Mouse (Mus musculus) embryonic facial prominence, embryonic 12.5 days (tissue): ENCODE data around the gene Wdfy4. TPM values are rescaled to one million over a fixed set of nuclear protein-coding genes. Genes with fewer than 3 reads are reported as not detected.

Experiments used
- ATAC-seq: fragments of 200-750 bp; cut with Nextera tagmentation; 2 replicates; pipeline ENCODE4 v1.8.0; 2017; ENCODE audit not compliant: insufficient number of reproducible peaks, insufficient read depth, low FRiP score, low TSS enrichment
- H3K27ac ChIP-seq: fragments of 300-500 bp; sonication (generic); 2 replicates; pipeline ENCODE4 v1.5.1; 2016; ENCODE audit warnings: mild to moderate bottlenecking
- H3K27me3 ChIP-seq: fragments of 300-500 bp; sonication (generic); 2 replicates; pipeline ENCODE4 v1.6.1; 2016; ENCODE audit warnings: mild to moderate bottlenecking, moderate library complexity
- H3K36me3 ChIP-seq: fragments of 300-500 bp; sonication (generic); 2 replicates; pipeline ENCODE4 v1.6.1; 2016; ENCODE audit warnings: mild to moderate bottlenecking
- H3K4me1 ChIP-seq: fragments of 300-500 bp; sonication (generic); 2 replicates; pipeline ENCODE4 v1.6.1; 2016
- H3K4me2 ChIP-seq: fragments of 300-500 bp; sonication (generic); replicated peaks from 2 replicates; pipeline ENCODE4 v1.6.1; 2016; ENCODE audit warnings: mild to moderate bottlenecking, moderate library complexity
- H3K4me3 ChIP-seq: fragments of 300-500 bp; sonication (generic); 2 replicates; pipeline ENCODE4 v1.5.1; 2016; ENCODE audit warnings: mild to moderate bottlenecking
- H3K9ac ChIP-seq: fragments of 300-500 bp; sonication (generic); 2 replicates; pipeline ENCODE4 v1.6.1; 2016; ENCODE audit warnings: mild to moderate bottlenecking, moderate library complexity
- H3K9me3 ChIP-seq: fragments of 300-500 bp; sonication (generic); 2 replicates; pipeline ENCODE4 v1.6.1; 2016; ENCODE audit warnings: mild to moderate bottlenecking, moderate library complexity
- WGBS: fragments of 180-500 bp; shearing (Covaris S2); methylation state at CpG from one replicate; pipeline ENCODE4 v1.1.7; 2016; 5-methylcytosine and 5-hydroxymethylcytosine counted together
- polyA plus RNA-seq: library from polyadenylated mRNA; unstranded; fragments of >200 nt; fragmentation: Nextera tagmentation; extraction: Ambion mirVana; gene quantifications from 2 replicates; pipeline ENCODE4 v1.2.1, GENCODE M21; 2016

The Wdfy4 gene
- polyA plus RNA-seq, 1 experiment from 2014 or later: 0.22 TPM

DNA sequence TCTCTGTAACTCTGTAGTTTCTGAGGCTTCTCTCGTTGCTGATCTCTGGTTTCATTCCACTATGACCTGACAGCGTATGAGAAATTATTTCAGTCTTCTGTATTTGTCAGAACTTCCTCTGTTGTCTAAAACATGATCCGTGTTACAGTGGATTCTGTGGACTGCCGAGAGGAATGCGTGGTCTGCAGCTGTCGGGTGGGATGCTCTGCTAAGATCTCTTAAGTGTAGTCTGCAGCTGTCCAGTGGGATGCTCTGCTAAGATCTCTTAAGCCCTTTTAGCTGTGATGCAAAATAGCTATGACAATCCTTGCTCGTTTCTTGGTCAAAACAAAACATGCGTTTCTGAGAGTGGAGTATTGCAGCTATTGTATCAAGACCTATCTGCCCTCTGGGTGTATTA, 25.5 kb upstream of the Wdfy4 start:
- Histone ChIP-seq H3K4me1 (peaks cover 4% of the 10 kb centered on the region; the same call in 1 of the 2 replicates), H3K27ac (no peak overlapping the region), H3K36me3 (no peaks in the 10 kb centered on the region), H3K27me3 (peaks cover 29% of the 10 kb centered on the region), H3K9ac (no peak overlapping the region), H3K4me3 (no peak overlapping the region), H3K9me3 (no peaks in the 10 kb centered on the region), H3K4me2 (no peak overlapping the region)
- 67% methylated on average over 8 of the region's 8 CpGs for WGBS
- ATAC-seq: no peak

DNA sequence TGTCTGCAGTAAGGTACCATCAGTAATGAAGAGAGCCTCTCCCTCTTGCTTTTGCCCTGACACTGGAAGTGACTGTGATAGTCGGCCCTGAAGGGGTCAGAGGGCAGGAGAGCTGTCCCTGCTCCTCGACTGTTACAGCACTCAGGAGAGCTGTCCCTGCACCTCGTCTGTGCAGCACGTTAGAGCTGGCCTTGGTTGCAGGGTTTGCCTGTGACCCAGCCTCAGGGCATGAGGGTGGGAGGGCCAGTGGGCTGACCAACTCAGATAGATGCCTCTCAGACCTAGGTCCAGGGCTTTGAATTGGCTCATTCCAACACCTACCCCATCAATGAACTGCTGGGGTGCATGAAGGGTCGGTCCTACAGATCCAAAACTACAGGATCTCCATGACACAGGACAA, 23.0 kb upstream of the Wdfy4 start:
- Histone ChIP-seq H3K4me2 (no peak overlapping the region), H3K4me1 (no peaks in the 10 kb centered on the region), H3K27me3 (peaks cover 10% of the 10 kb centered on the region; the same call in 1 of the 2 replicates), H3K9me3 (no peaks in the 10 kb centered on the region), H3K36me3 (no peaks in the 10 kb centered on the region), H3K27ac (no peak overlapping the region), H3K4me3 (no peak overlapping the region), H3K9ac (no peak overlapping the region)
- 23% methylated on average over 5 of the region's 5 CpGs for WGBS
- no peak for ATAC-seq

DNA sequence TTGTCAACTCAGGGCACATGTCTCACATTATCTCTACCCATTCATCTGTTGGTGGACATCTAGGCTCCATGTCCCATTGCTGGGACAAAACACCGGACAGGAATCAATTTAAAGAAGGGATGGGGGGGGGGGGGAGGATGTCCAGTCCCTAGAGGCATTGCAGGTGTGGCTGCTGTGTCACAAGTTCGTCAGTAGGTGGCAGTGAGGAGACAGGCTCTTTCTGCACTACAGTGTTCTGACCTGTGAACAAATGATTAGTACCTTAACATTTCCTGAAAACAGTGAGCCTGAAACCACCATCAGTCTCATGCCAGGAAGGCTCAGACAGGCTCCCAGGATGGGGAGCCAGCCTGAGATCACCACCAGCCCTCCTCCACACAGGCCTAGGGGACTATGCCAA, 21.7 kb upstream of the Wdfy4 start:
- H3K9ac ChIP-seq: no peak overlapping the region
- WGBS: 9% methylated on average over 2 of the region's 2 CpGs

DNA sequence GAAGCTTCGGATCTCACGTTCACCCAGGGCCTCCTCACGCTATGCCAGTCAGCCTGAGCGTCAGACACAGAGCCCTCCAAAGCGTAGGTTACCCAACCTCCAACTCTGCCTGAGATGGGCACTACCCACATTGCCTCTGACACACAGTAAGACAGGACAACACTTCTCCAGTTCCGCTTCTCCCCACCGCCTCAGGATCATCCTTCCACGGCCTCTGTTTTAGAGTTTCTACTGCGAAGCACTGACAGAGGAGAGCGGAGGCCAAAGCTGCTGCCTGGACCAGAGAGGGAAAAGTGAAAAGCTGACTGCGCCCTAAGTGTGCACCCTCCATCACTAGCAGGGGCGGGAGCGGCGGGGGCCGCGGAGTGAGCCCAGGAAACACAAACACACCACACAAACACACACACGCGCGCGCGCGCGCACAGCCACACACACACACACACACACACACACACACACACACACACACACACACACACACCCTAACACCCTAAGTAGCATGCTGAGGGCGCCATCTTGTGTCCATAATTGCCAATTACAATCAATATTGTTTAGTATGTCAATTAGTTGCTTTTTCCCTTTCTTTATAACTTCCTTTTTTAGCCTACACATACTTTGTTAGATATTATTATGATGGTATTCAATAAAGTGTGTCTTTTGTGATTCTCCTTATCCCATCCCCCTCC, 20.1 kb upstream of the Wdfy4 start:
- Histone ChIP-seq H3K4me3 (peak overlapping the region; percentile 24; the same call in 1 of the 2 replicates), H3K4me2 (peak overlapping the region; percentile 53), H3K9ac (no peak overlapping the region), H3K9me3 (no peaks in the 10 kb centered on the region), H3K27me3 (0 out of 2 replicates have a peak, but pooled peaks cover 7% of the 10 kb centered on the region), H3K27ac (no peak overlapping the region), H3K36me3 (no peaks in the 10 kb centered on the region), H3K4me1 (no peaks in the 10 kb centered on the region)
- WGBS: 36% methylated on average over 24 of the region's 24 CpGs
- ATAC-seq: no peak

More for the DNA sequence above, 21.7 kb upstream of the Wdfy4 start:
- Histone ChIP-seq H3K4me3 (no peak overlapping the region), H3K27me3 (0 out of 2 replicates have a peak, but pooled peaks cover 7% of the 10 kb centered on the region), H3K4me1 (no peaks in the 10 kb centered on the region), H3K27ac (no peak overlapping the region), H3K9me3 (no peaks in the 10 kb centered on the region), H3K4me2 (no peak overlapping the region), H3K36me3 (no peaks in the 10 kb centered on the region)
- no peak for ATAC-seq

DNA sequence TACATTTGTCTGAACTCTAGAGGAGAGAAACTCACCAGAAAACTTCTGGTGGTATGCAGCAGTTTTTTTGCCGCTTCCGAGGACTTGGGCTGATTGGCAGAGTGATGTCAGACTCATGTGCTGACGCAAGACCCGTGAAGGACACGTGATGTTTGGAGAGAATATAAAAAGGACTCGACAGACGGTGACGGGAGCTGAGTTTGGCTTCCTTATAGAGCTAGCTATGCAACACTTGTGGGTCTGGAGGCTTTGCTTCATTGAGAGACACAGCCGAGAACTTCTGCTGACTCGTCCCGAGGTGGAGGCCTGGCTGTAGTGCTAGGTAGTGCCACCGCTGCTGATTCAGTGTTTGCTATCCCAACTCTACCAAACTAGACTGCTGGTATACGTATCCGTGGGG, 18.5 kb upstream of the Wdfy4 start:
- no peak overlapping the region for H3K4me2 ChIP-seq
- no peak for ATAC-seq
- no peaks in the 10 kb centered on the region for H3K4me1 ChIP-seq
- WGBS: 87% methylated on average over 14 of the region's 14 CpGs
- H3K27ac ChIP-seq: no peak overlapping the region
- H3K9me3 ChIP-seq: no peaks in the 10 kb centered on the region
- no peak overlapping the region for H3K9ac ChIP-seq
- H3K36me3 ChIP-seq: no peaks in the 10 kb centered on the region
- H3K27me3 ChIP-seq: 0 out of 2 replicates have a peak, but pooled peaks cover 7% of the 10 kb centered on the region
- no peak overlapping the region for H3K4me3 ChIP-seq

DNA sequence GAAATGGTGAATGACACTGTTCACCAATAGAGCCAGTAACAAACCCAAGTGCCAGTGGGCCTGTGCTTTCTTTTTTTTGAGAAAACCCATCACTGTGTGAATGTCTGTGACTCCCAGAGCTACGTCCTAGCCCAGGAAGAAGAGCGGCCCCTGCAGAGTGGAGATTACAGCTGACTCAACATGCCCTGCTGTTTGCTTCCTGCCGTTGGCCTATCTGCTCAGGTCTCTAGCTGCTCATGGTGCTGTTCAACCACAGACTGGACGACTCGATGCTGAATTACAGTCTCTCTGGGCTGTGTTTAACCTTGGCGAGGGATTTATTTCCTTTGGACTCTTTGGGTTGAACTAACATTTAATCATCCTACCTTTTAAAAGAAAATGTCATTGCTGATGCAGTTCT, 17.6 kb upstream of the Wdfy4 start:
- H3K27ac ChIP-seq: no peak overlapping the region
- H3K9ac ChIP-seq: no peak overlapping the region
- H3K36me3 ChIP-seq: no peaks in the 10 kb centered on the region
- 85% methylated on average over 6 of the region's 6 CpGs for WGBS
- no peaks in the 10 kb centered on the region for H3K27me3 ChIP-seq
- H3K4me3 ChIP-seq: no peak overlapping the region
- no peak for ATAC-seq
- no peaks in the 10 kb centered on the region for H3K9me3 ChIP-seq
- H3K4me1 ChIP-seq: no peaks in the 10 kb centered on the region
- no peak overlapping the region for H3K4me2 ChIP-seq

DNA sequence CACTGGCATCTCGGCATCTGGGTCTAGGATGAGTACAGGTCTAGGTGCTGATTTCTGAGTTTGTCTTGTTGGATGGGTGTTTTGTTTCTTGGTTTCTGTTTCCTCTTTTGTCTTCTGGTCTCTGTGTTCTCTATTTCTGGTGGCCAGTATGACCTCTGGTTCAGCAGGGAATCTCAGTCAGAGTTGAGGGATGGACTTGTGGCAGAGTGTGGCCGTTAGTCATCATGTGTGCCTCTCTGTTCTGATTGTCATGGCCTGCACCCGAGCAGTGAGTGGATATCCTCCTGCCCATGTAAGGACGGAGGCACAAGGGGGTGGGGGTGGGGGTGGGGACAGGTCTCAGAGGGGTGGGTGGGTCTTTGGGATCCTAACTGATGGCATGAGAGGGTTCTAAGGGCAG, 16.9 kb upstream of the Wdfy4 start:
- Histone ChIP-seq H3K4me3 (no peak overlapping the region), H3K4me2 (no peak overlapping the region), H3K9me3 (no peaks in the 10 kb centered on the region), H3K9ac (no peak overlapping the region), H3K27ac (no peak overlapping the region), H3K27me3 (no peaks in the 10 kb centered on the region), H3K4me1 (no peaks in the 10 kb centered on the region), H3K36me3 (no peaks in the 10 kb centered on the region)
- 78% methylated on average over 4 of the region's 4 CpGs for WGBS
- no peak for ATAC-seq

DNA sequence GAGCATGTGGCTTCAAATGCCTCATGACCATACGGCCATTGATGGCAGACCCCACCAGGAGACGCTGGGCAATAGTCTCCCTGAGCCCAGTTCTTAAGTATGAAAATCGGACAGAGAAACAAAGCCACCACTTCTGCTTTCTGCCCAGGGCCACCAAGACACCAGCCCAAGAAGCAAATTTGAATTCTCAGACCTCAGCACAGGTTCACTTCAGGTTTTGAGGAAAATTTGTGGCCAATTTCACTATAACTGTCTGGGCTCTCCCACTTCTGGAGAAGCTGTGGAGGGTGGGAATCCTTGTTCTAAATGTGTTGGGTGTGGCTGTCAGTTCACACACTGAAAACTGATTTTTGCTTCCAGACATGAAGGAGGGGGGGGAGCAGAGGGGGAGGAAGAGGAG, 8.9 kb upstream of the Wdfy4 start:
- no peak for ATAC-seq

DNA sequence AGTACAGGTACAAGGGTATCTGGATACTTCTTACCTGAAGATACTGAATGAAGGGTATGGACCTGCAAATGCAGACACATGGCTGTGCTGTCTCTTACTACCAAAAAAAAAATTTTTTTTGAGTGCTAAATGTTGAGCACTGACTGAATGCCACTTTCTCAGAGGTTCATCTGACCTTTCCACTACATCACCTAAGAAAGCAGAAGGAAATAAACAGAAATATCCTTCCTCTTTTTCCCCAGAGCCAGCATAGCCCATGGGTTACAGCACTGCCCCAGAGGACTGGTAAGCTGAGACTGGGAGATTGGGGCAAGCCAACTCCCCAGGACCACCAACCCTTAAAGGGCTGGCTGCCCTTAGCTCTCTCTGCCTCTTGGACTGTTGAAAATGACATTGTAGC, 8.5 kb upstream of the Wdfy4 start:
- H3K27ac ChIP-seq: no peak overlapping the region
- H3K4me2 ChIP-seq: no peak overlapping the region
- no peak overlapping the region for H3K4me3 ChIP-seq
- no peaks in the 10 kb centered on the region for H3K27me3 ChIP-seq
- no peaks in the 10 kb centered on the region for H3K9me3 ChIP-seq
- no peak for ATAC-seq
- no peaks in the 10 kb centered on the region for H3K4me1 ChIP-seq
- H3K36me3 ChIP-seq: no peaks in the 10 kb centered on the region
- H3K9ac ChIP-seq: no peak overlapping the region

More for the DNA sequence above, 8.9 kb upstream of the Wdfy4 start:
- Histone ChIP-seq H3K27ac (no peak overlapping the region), H3K36me3 (no peaks in the 10 kb centered on the region), H3K4me2 (no peak overlapping the region), H3K9me3 (no peaks in the 10 kb centered on the region), H3K4me3 (no peak overlapping the region), H3K4me1 (no peaks in the 10 kb centered on the region), H3K9ac (no peak overlapping the region), H3K27me3 (no peaks in the 10 kb centered on the region)
- 90% methylated on average over 3 of the region's 3 CpGs for WGBS

DNA sequence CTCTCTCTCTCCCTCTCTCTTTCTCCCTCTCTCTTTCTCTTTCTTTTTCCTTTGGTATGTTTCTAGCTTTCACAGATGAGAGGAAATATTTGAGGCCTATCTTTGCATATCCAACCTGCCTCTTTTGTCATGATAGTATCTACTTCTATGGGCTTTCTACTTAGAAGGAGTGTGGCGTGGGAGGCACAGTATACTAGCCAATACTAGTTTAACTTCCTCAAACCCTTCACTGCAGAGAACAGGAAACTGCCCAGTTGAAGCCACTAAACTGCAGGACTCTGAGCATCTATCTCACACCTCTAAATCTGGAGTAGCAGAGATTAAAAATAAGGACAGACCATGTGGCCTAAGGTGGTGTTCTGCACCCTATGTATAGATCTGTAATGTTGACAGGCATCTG, 5.3 kb upstream of the Wdfy4 start:
- Histone ChIP-seq H3K4me3 (no peak overlapping the region), H3K4me2 (no peak overlapping the region), H3K9ac (no peak overlapping the region), H3K9me3 (no peaks in the 10 kb centered on the region), H3K27me3 (no peaks in the 10 kb centered on the region), H3K4me1 (no peaks in the 10 kb centered on the region), H3K27ac (no peak overlapping the region), H3K36me3 (no peaks in the 10 kb centered on the region)
- no peak for ATAC-seq
- WGBS: 80% methylated on average over 1 of the region's 1 CpGs

DNA sequence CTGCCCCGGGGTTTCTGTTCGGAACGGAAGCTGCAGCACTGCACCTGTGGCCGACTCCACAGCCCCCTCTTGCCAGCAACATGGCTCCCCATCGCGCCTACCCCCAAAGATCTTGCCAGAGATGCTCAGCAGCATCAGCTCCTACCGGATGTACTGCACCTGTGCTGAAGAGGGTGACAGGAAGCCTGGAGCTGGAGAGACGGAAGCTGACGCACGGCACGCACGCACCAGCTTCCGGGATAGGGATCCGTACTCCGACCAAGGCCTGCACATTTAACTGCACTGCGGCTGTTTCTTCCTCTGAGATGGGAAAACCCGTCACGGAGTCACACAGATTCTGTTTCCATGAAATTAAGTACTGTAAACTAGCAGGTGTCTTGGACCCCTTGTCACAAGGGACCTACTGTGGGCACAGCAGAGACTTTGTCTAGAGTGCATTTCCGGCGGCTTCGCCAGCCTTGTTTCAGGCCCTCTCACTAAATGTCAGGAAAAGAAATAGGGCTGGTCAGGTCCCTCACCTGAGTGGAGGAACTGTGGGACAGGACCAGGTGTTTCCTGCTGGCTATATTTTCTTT, 4.6 kb upstream of the Wdfy4 start:
- Histone ChIP-seq H3K9me3 (no peaks in the 10 kb centered on the region), H3K4me3 (no peak overlapping the region), H3K27ac (no peak overlapping the region), H3K4me1 (no peaks in the 10 kb centered on the region), H3K27me3 (no peaks in the 10 kb centered on the region), H3K4me2 (no peak overlapping the region), H3K9ac (no peak overlapping the region), H3K36me3 (no peaks in the 10 kb centered on the region)
- no peak for ATAC-seq
- WGBS: 92% methylated on average over 21 of the region's 21 CpGs

DNA sequence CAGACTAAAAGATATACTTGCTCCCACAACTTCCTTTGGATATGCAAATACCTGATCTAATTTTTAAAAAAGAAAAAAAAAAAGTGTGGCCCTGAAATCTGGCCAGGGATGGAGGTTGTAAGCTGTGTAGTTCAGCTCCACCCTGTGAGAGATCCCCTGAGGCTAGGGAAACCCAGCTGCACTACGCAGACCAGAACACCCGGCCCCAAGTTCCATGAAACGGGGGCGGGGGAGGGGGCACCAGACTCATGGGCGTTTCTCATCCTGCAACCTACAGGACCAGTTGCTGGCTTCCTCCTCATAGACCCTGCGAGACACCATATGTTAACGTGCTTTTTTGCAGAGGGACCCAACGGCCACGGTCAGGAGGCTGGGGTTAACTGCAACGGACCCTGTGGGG, 3.9 kb upstream of the Wdfy4 start:
- WGBS: 57% methylated on average over 10 of the region's 10 CpGs
- Histone ChIP-seq H3K9ac (no peak overlapping the region), H3K4me2 (no peak overlapping the region), H3K4me3 (no peak overlapping the region), H3K4me1 (no peaks in the 10 kb centered on the region), H3K9me3 (no peaks in the 10 kb centered on the region), H3K27ac (no peak overlapping the region), H3K27me3 (no peaks in the 10 kb centered on the region), H3K36me3 (no peaks in the 10 kb centered on the region)
- no peak for ATAC-seq
